Mouse (Mus musculus) forebrain, embryonic 13.5 days (tissue): ENCODE data around the gene Sox8. TPM values are rescaled to one million over a fixed set of nuclear protein-coding genes. Genes with fewer than 3 reads are reported as not detected.

Experiments used
- ATAC-seq: fragments of 200-750 bp; cut with Nextera tagmentation; 2 replicates; pipeline ENCODE4 v1.8.0; 2017
- H3K27ac ChIP-seq: fragments of 300-500 bp; sonication (generic); 2 replicates; pipeline ENCODE4 v1.5.1; 2015; ENCODE audit warnings: inconsistent platforms, mild to moderate bottlenecking, moderate library complexity
- H3K27me3 ChIP-seq: fragments of 300-500 bp; sonication (generic); 2 replicates; pipeline ENCODE4 v1.6.1; 2015; ENCODE audit warnings: mild to moderate bottlenecking, inconsistent platforms
- H3K36me3 ChIP-seq: fragments of 300-500 bp; sonication (generic); 2 replicates; pipeline ENCODE4 v1.6.1; 2015; ENCODE audit warnings: mild to moderate bottlenecking, inconsistent platforms; ENCODE audit not compliant: poor library complexity, severe bottlenecking
- H3K4me1 ChIP-seq: fragments of 300-500 bp; sonication (generic); 2 replicates; pipeline ENCODE4 v1.6.1; 2015; ENCODE audit warnings: inconsistent platforms
- H3K4me2 ChIP-seq: fragments of 300-500 bp; sonication (generic); 2 replicates; pipeline ENCODE4 v1.6.1; 2015; ENCODE audit warnings: inconsistent platforms, mild to moderate bottlenecking, moderate library complexity
- H3K4me3 ChIP-seq: fragments of 300-500 bp; sonication (generic); 2 replicates; pipeline ENCODE4 v1.5.1; 2015; ENCODE audit warnings: mild to moderate bottlenecking, inconsistent platforms
- H3K9ac ChIP-seq: fragments of 300-500 bp; sonication (generic); 2 replicates; pipeline ENCODE4 v1.6.1; 2015; ENCODE audit warnings: mild to moderate bottlenecking, inconsistent platforms
- H3K9me3 ChIP-seq: fragments of 300-500 bp; sonication (generic); replicated peaks from 2 replicates; pipeline ENCODE4 v1.6.1; 2016; ENCODE audit warnings: inconsistent platforms
- WGBS: fragments of 180-500 bp; shearing (Covaris S2); methylation state at CpG from one replicate; pipeline ENCODE4 v1.1.7; 2015; 5-methylcytosine and 5-hydroxymethylcytosine counted together
- polyA plus RNA-seq: library from polyadenylated mRNA; unstranded; fragments of >200 nt; fragmentation: Nextera tagmentation; extraction: Ambion mirVana; gene quantifications from 2 replicates; pipeline ENCODE4 v1.2.1, GENCODE M21; 2015

Sox8 gene
- polyA plus RNA-seq, 1 experiment from 2014 or later = 17.5 TPM

- Histone ChIP-seq H3K4me2 (no peak overlapping the region), H3K36me3 (peaks cover 6% of the 10 kb centered on the region; the same call in 1 of the 2 replicates), H3K27me3 (no peaks in the 10 kb centered on the region), H3K4me1 (peaks cover 12% of the 10 kb centered on the region), H3K4me3 (no peak overlapping the region), H3K9me3 (no peaks in the 10 kb centered on the region), H3K9ac (0 out of 2 replicates have a peak overlapping the region, but pooled peaks have one; percentile 2), H3K27ac (no peak overlapping the region)
- ATAC-seq = no peak
- 89% methylated on average over 3 of the region's 3 CpGs for WGBS
Measured at GRCm38 (mm10) chr17:25597537-25597936, 27.1 kb upstream of the Sox8 start.

GRCm38 (mm10) chr17:25595495-25595894 lies 25.0 kb upstream of the Sox8 start:
- no peak overlapping the region for H3K27ac ChIP-seq
- H3K36me3 ChIP-seq = peaks cover 13% of the 10 kb centered on the region
- no peak for ATAC-seq
- H3K4me2 ChIP-seq = no peak overlapping the region
- no peak overlapping the region for H3K4me3 ChIP-seq
- H3K9ac ChIP-seq = no peak overlapping the region
- no peaks in the 10 kb centered on the region for H3K9me3 ChIP-seq
- H3K4me1 ChIP-seq = peaks cover 12% of the 10 kb centered on the region
- no peaks in the 10 kb centered on the region for H3K27me3 ChIP-seq
- WGBS = 93% methylated on average over 5 of the region's 5 CpGs

GRCm38 (mm10) chr17:25593411-25594261 lies 23.1 kb upstream of the Sox8 start:
- Histone ChIP-seq H3K36me3 (peaks cover 31% of the 10 kb centered on the region), H3K9me3 (no peaks in the 10 kb centered on the region), H3K9ac (peak overlapping the region; percentile 40; the same call in 1 of the 2 replicates), H3K4me1 (peaks cover 12% of the 10 kb centered on the region), H3K4me3 (no peak overlapping the region), H3K27me3 (no peaks in the 10 kb centered on the region), H3K4me2 (no peak overlapping the region), H3K27ac (no peak overlapping the region)
- 56% methylated on average over 22 of the region's 22 CpGs for WGBS
- ATAC-seq = no peak

GRCm38 (mm10) chr17:25592336-25592735 lies 21.9 kb upstream of the Sox8 start:
- no peak overlapping the region for H3K27ac ChIP-seq
- no peaks in the 10 kb centered on the region for H3K27me3 ChIP-seq
- WGBS = 92% methylated on average over 6 of the region's 6 CpGs
- no peak overlapping the region for H3K4me3 ChIP-seq
- no peak overlapping the region for H3K4me2 ChIP-seq
- H3K9me3 ChIP-seq = no peaks in the 10 kb centered on the region
- no peak for ATAC-seq
- H3K9ac ChIP-seq = no peak overlapping the region
- peaks cover 43% of the 10 kb centered on the region for H3K36me3 ChIP-seq
- H3K4me1 ChIP-seq = peaks cover 12% of the 10 kb centered on the region

DNA sequence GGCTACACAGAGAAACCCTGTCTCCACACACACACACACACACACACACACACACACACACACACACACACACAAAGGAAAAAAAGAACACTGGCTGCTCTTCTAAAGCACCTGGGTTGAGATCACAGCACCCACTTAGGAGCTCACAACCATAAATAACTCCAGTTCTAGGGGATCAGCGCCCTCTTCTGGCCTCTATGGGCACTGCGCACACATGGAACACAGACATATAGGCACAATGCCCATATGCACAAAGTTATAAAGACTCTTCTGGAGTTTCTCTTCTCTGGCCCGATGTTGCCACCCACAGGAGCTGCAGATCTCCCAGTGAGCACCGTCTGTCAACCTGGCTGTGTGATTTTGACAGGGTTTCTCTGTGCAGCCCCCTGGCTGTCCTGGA lies 20.5 kb upstream of the Sox8 start:
- no peak overlapping the region for H3K9ac ChIP-seq
- no peak overlapping the region for H3K4me3 ChIP-seq
- H3K27ac ChIP-seq = no peak overlapping the region
- H3K4me1 ChIP-seq = peaks cover 12% of the 10 kb centered on the region
- no peak overlapping the region for H3K4me2 ChIP-seq
- no peaks in the 10 kb centered on the region for H3K27me3 ChIP-seq
- ATAC-seq = no peak
- peaks cover 46% of the 10 kb centered on the region for H3K36me3 ChIP-seq
- no peaks in the 10 kb centered on the region for H3K9me3 ChIP-seq
- 83% methylated on average over 4 of the region's 4 CpGs for WGBS

GRCm38 (mm10) chr17:25590068-25590467 lies 19.6 kb upstream of the Sox8 start:
- Histone ChIP-seq H3K4me1 (peaks cover 12% of the 10 kb centered on the region), H3K27me3 (no peaks in the 10 kb centered on the region), H3K4me2 (no peak overlapping the region), H3K9me3 (no peaks in the 10 kb centered on the region), H3K4me3 (no peak overlapping the region), H3K9ac (no peak overlapping the region), H3K27ac (no peak overlapping the region), H3K36me3 (peaks cover 56% of the 10 kb centered on the region)
- 97% methylated on average over 6 of the region's 6 CpGs for WGBS
- ATAC-seq = no peak

- no peak overlapping the region for H3K9ac ChIP-seq
- no peaks in the 10 kb centered on the region for H3K27me3 ChIP-seq
- H3K27ac ChIP-seq = no peak overlapping the region
- no peak overlapping the region for H3K4me2 ChIP-seq
- H3K9me3 ChIP-seq = no peaks in the 10 kb centered on the region
- no peak for ATAC-seq
- H3K4me3 ChIP-seq = no peak overlapping the region
- peaks cover 15% of the 10 kb centered on the region for H3K4me1 ChIP-seq
- WGBS = 91% methylated on average over 9 of the region's 9 CpGs
- H3K36me3 ChIP-seq = peaks cover 46% of the 10 kb centered on the region
Measured at GRCm38 (mm10) chr17:25584646-25585045, 14.2 kb upstream of the Sox8 start.

- 88% methylated on average over 8 of the region's 8 CpGs for WGBS
- no peak overlapping the region for H3K4me3 ChIP-seq
- ATAC-seq = no peak
- H3K9ac ChIP-seq = no peak overlapping the region
- peaks cover 18% of the 10 kb centered on the region for H3K4me1 ChIP-seq
- H3K9me3 ChIP-seq = no peaks in the 10 kb centered on the region
- no peak overlapping the region for H3K4me2 ChIP-seq
- peaks cover 38% of the 10 kb centered on the region for H3K36me3 ChIP-seq
- H3K27me3 ChIP-seq = no peaks in the 10 kb centered on the region
- no peak overlapping the region for H3K27ac ChIP-seq
Measured at GRCm38 (mm10) chr17:25583858-25584257, 13.4 kb upstream of the Sox8 start.

DNA sequence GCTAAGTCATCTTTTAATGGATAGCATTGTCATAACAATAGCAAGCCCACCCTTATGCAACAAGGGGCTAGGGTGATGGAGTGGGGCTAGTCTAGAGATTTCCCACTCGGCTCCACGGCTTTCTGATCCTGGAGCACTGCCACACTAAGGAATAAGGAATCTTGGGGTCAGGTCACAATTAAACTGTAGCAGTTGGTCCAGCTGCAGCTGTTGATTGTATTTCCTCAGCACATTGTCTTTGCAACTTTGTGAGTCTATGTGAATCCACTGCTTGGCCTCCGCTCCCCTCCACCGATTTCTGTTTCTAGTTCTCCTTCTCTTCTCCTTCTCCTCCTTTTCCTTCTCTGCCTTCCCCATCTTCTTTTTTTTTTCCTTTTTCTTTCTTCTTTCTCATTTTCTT lies 12.6 kb upstream of the Sox8 start:
- H3K9ac ChIP-seq = no peak overlapping the region
- H3K27me3 ChIP-seq = no peaks in the 10 kb centered on the region
- no peak overlapping the region for H3K4me2 ChIP-seq
- no peak for ATAC-seq
- H3K27ac ChIP-seq = no peak overlapping the region
- H3K9me3 ChIP-seq = no peaks in the 10 kb centered on the region
- H3K4me3 ChIP-seq = no peak overlapping the region
- WGBS = 78% methylated on average over 4 of the region's 4 CpGs
- H3K36me3 ChIP-seq = peaks cover 31% of the 10 kb centered on the region
- peaks cover 26% of the 10 kb centered on the region for H3K4me1 ChIP-seq

- Histone ChIP-seq H3K4me3 (no peak overlapping the region), H3K4me1 (peaks cover 29% of the 10 kb centered on the region), H3K4me2 (no peak overlapping the region), H3K27ac (no peak overlapping the region), H3K36me3 (peaks cover 22% of the 10 kb centered on the region), H3K9ac (no peak overlapping the region), H3K9me3 (no peaks in the 10 kb centered on the region), H3K27me3 (no peaks in the 10 kb centered on the region)
- no peak for ATAC-seq
- 69% methylated on average over 8 of the region's 8 CpGs for WGBS
Measured at GRCm38 (mm10) chr17:25582076-25582475, 11.6 kb upstream of the Sox8 start.

DNA sequence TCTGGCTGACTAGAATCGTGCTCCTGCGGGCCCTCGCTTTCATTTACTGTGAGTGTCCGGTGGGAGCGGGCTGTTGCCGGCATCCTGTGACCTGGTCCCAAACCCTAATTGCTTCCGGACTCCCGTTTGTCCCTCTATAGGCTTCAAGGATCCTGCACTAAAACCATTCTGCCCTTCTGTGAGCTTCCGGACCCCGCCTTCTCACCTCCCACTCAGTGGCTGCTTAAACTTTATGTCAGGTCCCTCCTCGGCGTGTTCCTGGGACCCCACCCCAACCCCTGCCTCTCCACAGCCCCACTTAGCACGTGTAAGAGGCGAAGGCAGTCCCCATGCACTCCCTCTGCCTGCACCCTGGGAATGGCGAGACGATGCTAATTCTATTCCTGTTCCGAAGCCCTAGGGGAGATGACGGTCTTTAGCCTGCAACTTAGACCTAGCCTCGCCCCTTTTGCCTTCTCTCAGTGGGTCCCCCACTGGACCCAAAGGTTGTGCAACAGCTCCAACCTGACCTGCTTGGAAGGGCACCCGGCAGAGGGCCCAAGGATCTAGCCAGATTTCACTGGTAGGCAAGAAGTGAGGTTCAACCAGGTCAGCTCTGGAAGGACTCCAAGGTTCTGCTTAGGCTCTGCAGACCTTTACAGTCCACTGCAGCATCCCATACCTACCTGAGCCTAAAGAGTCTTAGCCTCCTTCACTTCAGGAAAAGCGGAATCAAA lies 9.0 kb upstream of the Sox8 start:
- Histone ChIP-seq H3K27ac (peak overlapping the region; percentile 52), H3K4me1 (peaks cover 41% of the 10 kb centered on the region)

DNA sequence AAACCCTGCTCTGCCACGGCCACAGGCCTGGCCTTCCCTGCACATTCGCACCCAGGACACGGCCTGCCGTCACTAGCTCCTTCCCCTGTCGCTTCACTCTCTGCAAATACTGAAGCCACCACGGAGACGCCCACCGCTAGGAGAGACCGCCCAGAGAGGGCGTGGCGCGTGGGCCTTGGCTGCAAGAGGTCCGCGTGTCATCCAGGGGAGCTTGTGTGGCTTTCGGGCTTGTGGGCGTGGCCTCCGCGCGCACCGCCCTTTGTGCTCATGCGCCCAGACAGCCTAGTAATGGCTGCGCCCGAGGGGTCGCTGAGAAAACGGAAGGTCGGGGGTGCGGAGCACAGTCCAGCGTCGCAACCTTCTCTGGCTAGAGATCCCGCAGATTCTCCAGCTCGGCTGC lies 8.4 kb upstream of the Sox8 start, which contains the start of gene Lmf1:
Gene Lmf1 (plus strand): TSS at position 166 of the 400 bp plus-strand sequence.
- 0% methylated on average over 31 of the region's 31 CpGs for WGBS
- Histone ChIP-seq H3K9ac (peak within 1 kb of the TSS; percentile 87), H3K27me3 (peaks cover 5% of the 10 kb centered on the region; the same call in 1 of the 2 replicates), H3K4me1 (peaks cover 41% of the 10 kb centered on the region), H3K4me2 (peak within 1 kb of the TSS; percentile 91), H3K36me3 (no peaks in the 10 kb centered on the region), H3K4me3 (peak within 1 kb of the TSS; percentile 70), H3K9me3 (no peaks in the 10 kb centered on the region), H3K27ac (peak within 1 kb of the TSS; percentile 52)
- ATAC-seq = peak; percentile 96

More for the DNA sequence above, 9.0 kb upstream of the Sox8 start:
- peak overlapping the region; percentile 87 for H3K9ac ChIP-seq
- peak overlapping the region; percentile 91 for H3K4me2 ChIP-seq
- no peaks in the 10 kb centered on the region for H3K27me3 ChIP-seq
- no peaks in the 10 kb centered on the region for H3K9me3 ChIP-seq
- H3K4me3 ChIP-seq = peak overlapping the region; percentile 70
- WGBS = 6% methylated on average over 21 of the region's 21 CpGs
- peak; percentile 41 for ATAC-seq
- H3K36me3 ChIP-seq = no peaks in the 10 kb centered on the region
